Mouse (Mus musculus) liver, postnatal 0 days (tissue): ENCODE measurements around the gene Slc39a13.

Experiments
- CTCF ChIP-seq: sonication (generic); IDR thresholded peaks from 2 replicates; pipeline ENCODE4 v1.5.1; 2016; ENCODE audit warnings: antibody characterized with exemption, low read depth
- EP300 ChIP-seq: IDR thresholded peaks from 2 replicates; pipeline ENCODE4 v1.6.1; 2016; ENCODE audit warnings: antibody characterized with exemption, low read depth, mild to moderate bottlenecking

GRCm38 (mm10) chr2:91084179-91084820 lies 14.1 kb upstream of the Slc39a13 start:
- TF ChIP-seq CTCF (no peak), EP300 (no peak)
